Mouse (Mus musculus) liver, adult 2 months (tissue): ENCODE measurements around the gene Coro1c. TPM values are rescaled to one million over a fixed set of nuclear protein-coding genes. Genes with fewer than 3 reads are reported as not detected.

Experiments
- DNase-seq: peaks from one replicate; pipeline ENCODE4 v3.0.0-alpha.2; 2011; ENCODE audit warnings: low read depth, low spot score; ENCODE audit errors: extremely low read depth
- H3K27ac ChIP-seq: fragments of 200-500 bp; replicated peaks from 2 replicates; pipeline ENCODE4 v1.5.1; 2012; ENCODE audit warnings: low read depth, mild to moderate bottlenecking, control low read depth, inconsistent platforms, low read length; ENCODE audit not compliant: insufficient read depth
- H3K27me3 ChIP-seq: fragments of 200-500 bp; 2 replicates; pipeline ENCODE4 v1.6.1; 2012; ENCODE audit warnings: mild to moderate bottlenecking, moderate library complexity, low read length, inconsistent platforms; ENCODE audit not compliant: control insufficient read depth, insufficient read depth
- H3K36me3 ChIP-seq: fragments of 200-500 bp; 2 replicates; pipeline ENCODE4 v1.6.1; 2012; ENCODE audit warnings: low read length, inconsistent platforms; ENCODE audit not compliant: control insufficient read depth, insufficient read depth
- H3K4me1 ChIP-seq: fragments of 200-500 bp; 2 replicates; pipeline ENCODE4 v1.6.1; 2011; ENCODE audit warnings: low read length; ENCODE audit not compliant: control insufficient read depth, insufficient read depth
- H3K4me3 ChIP-seq: fragments of 200-500 bp; 2 replicates; pipeline ENCODE4 v1.5.1; 2011; ENCODE audit warnings: low read depth, mild to moderate bottlenecking, control low read depth, low read length, moderate library complexity; ENCODE audit not compliant: insufficient read depth
- H3K79me2 ChIP-seq: fragments of 200-500 bp; 2 replicates; pipeline ENCODE4 v1.6.1; 2012; ENCODE audit warnings: inconsistent platforms, mild to moderate bottlenecking, low read length, moderate library complexity; ENCODE audit not compliant: control insufficient read depth, insufficient read depth
- H3K9ac ChIP-seq: fragments of 200-500 bp; 2 replicates; pipeline ENCODE4 v1.6.1; 2012; ENCODE audit warnings: low read depth, mild to moderate bottlenecking, control low read depth, inconsistent platforms, low read length
- CTCF ChIP-seq: fragments of 200-500 bp; IDR thresholded peaks from 2 replicates; pipeline ENCODE4 v1.5.1; 2011; ENCODE audit warnings: low read depth, low read length, control low read depth
- POLR2A ChIP-seq: fragments of 200-500 bp; IDR thresholded peaks from 2 replicates; pipeline ENCODE4 v1.6.1; 2011; ENCODE audit warnings: low read length, control low read depth; ENCODE audit not compliant: insufficient read depth; ENCODE audit errors: extremely low read depth
- WGBS: fragments of 180-500 bp; shearing (Covaris S2); methylation state at CpG from one replicate; pipeline ENCODE4 v1.1.7; 2018; 5-methylcytosine and 5-hydroxymethylcytosine counted together
- polyA plus RNA-seq: library from polyadenylated mRNA; depleted of rRNA; stranded (reverse); fragments of >200 nt; gene quantifications from 2 replicates; pipeline ENCODE4 v1.2.3, GENCODE M21; 2012
- total RNA-seq: library from RNA; depleted of rRNA; stranded (reverse); fragments of >200 nt; gene quantifications from 2 replicates; pipeline ENCODE4 v1.2.3, GENCODE M21; 2014

Gene Coro1c
- total and polyA plus RNA-seq, 2 experiments, result 11.8 to 13.6 TPM

DNA sequence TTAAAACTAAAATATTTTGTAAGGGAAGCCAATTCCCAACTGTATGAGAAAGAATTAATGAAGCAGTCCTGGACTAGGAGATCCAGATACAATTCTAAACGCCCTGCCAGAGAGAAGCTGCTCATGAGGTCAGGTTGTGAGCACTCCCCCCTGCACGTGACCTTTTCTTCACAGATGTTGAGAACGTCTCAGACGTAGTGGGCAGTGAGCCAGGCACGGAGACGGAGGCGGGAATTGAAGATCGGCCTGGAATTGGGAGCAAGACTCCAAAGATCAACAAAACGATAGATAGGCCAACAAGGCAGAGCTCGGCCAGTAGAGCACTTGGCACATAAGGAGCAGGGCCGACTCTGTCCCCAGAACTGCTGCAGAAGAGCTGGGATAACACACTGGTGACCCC is 21.4 kb downstream of the Coro1c start:
- Histone ChIP-seq H3K4me3 (no peak overlapping the region), H3K36me3 (no peaks in the 10 kb centered on the region), H3K27ac (no peak overlapping the region), H3K79me2 (peaks cover 7% of the 10 kb centered on the region; the same call in 1 of the 2 replicates), H3K4me1 (peaks cover 8% of the 10 kb centered on the region; the same call in 1 of the 2 replicates), H3K9ac (no peak overlapping the region), H3K27me3 (no peaks in the 10 kb centered on the region)
- DNase-seq, result peak; percentile 52
- TF ChIP-seq CTCF (no peak), POLR2A (no peak)
- WGBS, result 8% methylated on average over 11 of the region's 11 CpGs

- no peak overlapping the region for H3K9ac ChIP-seq
- TF ChIP-seq CTCF (no peak), POLR2A (no peak)
- H3K79me2 ChIP-seq, result peaks cover 7% of the 10 kb centered on the region; the same call in 1 of the 2 replicates
- no peaks in the 10 kb centered on the region for H3K27me3 ChIP-seq
- DNase-seq, result no peak
- no peaks in the 10 kb centered on the region for H3K36me3 ChIP-seq
- WGBS, result 90% methylated on average over 8 of the region's 8 CpGs
- no peak overlapping the region for H3K4me3 ChIP-seq
- H3K27ac ChIP-seq, result no peak overlapping the region
- peaks cover 7% of the 10 kb centered on the region; the same call in 1 of the 2 replicates for H3K4me1 ChIP-seq
Observed at GRCm38 (mm10) chr5:113885623-113886022, 22.9 kb downstream of the Coro1c start.

DNA sequence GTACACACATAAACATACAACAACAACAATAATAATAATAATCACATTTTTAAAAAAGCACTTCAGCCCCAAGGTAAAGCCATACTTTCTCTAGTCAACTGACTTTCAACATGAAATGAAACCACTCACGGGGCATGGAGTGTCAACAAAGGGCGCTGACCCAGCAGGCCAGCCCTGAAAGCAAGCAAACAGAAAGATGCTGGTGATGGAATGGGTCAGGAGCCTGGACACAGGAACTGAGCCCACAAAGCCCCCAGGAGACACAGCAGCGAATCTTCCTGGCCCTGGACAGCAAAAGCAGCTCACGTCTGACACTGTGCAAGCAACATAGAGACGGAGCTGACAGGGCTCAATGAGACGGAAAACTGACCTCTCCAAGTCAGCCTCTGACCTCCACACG is 23.8 kb downstream of the Coro1c start:
- DNase-seq, result no peak
- TF ChIP-seq CTCF, result no peak
- TF ChIP-seq POLR2A, result no peak
- Histone ChIP-seq H3K4me1 (peaks cover 7% of the 10 kb centered on the region; the same call in 1 of the 2 replicates), H3K79me2 (peaks cover 7% of the 10 kb centered on the region; the same call in 1 of the 2 replicates), H3K9ac (no peak overlapping the region), H3K4me3 (no peak overlapping the region), H3K27me3 (no peaks in the 10 kb centered on the region), H3K27ac (no peak overlapping the region), H3K36me3 (no peaks in the 10 kb centered on the region)
- 31% methylated on average over 7 of the region's 7 CpGs for WGBS

- H3K27ac ChIP-seq, result peak overlapping the region; percentile 16; the same call in 1 of the 2 replicates
- DNase-seq, result no peak
- TF ChIP-seq CTCF (no peak), POLR2A (no peak)
Observed at GRCm38 (mm10) chr5:113883384-113883771, 25.2 kb downstream of the Coro1c start.

GRCm38 (mm10) chr5:113882566-113883383 is 25.8 kb downstream of the Coro1c start:
- Histone ChIP-seq H3K9ac (no peak overlapping the region), H3K27me3 (no peaks in the 10 kb centered on the region), H3K4me1 (peaks cover 5% of the 10 kb centered on the region; the same call in 1 of the 2 replicates), H3K4me3 (no peak overlapping the region), H3K36me3 (no peaks in the 10 kb centered on the region), H3K79me2 (peaks cover 9% of the 10 kb centered on the region; the same call in 1 of the 2 replicates), H3K27ac (peak overlapping the region; percentile 16)
- no peak for DNase-seq
- WGBS, result 74% methylated on average over 15 of the region's 15 CpGs
- no peak for TF ChIP-seq CTCF
- no peak for TF ChIP-seq POLR2A

More at GRCm38 (mm10) chr5:113883384-113883771, 25.2 kb downstream of the Coro1c start:
- Histone ChIP-seq H3K4me1 (peaks cover 5% of the 10 kb centered on the region; the same call in 1 of the 2 replicates), H3K9ac (no peak overlapping the region), H3K36me3 (no peaks in the 10 kb centered on the region), H3K4me3 (no peak overlapping the region), H3K27me3 (no peaks in the 10 kb centered on the region), H3K79me2 (peaks cover 9% of the 10 kb centered on the region; the same call in 1 of the 2 replicates)
- 74% methylated on average over 3 of the region's 3 CpGs for WGBS

DNA sequence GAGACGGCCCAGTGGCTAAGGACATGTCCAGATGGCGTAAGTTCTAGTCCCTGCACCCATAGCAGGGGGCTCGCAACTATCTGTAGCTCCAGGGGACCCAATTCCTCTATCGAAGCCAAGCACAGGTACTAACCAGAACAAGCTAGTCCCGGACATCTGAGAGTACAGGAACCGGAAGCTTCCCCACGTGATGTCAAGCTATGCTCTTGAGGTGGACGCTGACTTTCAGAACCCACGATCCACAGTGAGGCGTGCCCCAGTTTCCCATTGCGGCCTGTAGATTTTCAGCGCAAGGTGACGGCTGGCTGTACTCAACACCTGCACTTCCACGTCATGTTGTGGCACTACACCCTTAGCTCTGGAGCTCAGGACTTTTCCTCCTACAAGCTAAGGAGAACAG is 27.4 kb downstream of the Coro1c start:
- Histone ChIP-seq H3K9ac (no peak overlapping the region), H3K27ac (no peak overlapping the region), H3K27me3 (no peaks in the 10 kb centered on the region), H3K4me3 (no peak overlapping the region), H3K4me1 (peaks cover 5% of the 10 kb centered on the region; the same call in 1 of the 2 replicates), H3K79me2 (peaks cover 8% of the 10 kb centered on the region; the same call in 1 of the 2 replicates), H3K36me3 (no peaks in the 10 kb centered on the region)
- TF ChIP-seq CTCF, result no peak
- WGBS, result 89% methylated on average over 14 of the region's 14 CpGs
- DNase-seq, result no peak
